Mouse (Mus musculus) testis, adult 10 weeks (tissue): Measurements from ENCODE around the gene Arhgap33. TPM values are rescaled to one million over a fixed set of nuclear protein-coding genes. Genes with fewer than 3 reads are reported as not detected.

Experiments
- polyA plus RNA-seq: library from polyadenylated mRNA; stranded (reverse); fragments of 350-450 nt; fragmentation: Illumina TruSeq; extraction: RNeasy Lipid Tissue Mini Kit (QIAGEN cat#74804); gene quantifications from one replicate; pipeline ENCODE4 v1.2.3, GENCODE M21; 2014; ENCODE audit warnings: low read depth, low replicate concordance

Arhgap33 gene
- 4.2 TPM for polyA plus RNA-seq

DNA sequence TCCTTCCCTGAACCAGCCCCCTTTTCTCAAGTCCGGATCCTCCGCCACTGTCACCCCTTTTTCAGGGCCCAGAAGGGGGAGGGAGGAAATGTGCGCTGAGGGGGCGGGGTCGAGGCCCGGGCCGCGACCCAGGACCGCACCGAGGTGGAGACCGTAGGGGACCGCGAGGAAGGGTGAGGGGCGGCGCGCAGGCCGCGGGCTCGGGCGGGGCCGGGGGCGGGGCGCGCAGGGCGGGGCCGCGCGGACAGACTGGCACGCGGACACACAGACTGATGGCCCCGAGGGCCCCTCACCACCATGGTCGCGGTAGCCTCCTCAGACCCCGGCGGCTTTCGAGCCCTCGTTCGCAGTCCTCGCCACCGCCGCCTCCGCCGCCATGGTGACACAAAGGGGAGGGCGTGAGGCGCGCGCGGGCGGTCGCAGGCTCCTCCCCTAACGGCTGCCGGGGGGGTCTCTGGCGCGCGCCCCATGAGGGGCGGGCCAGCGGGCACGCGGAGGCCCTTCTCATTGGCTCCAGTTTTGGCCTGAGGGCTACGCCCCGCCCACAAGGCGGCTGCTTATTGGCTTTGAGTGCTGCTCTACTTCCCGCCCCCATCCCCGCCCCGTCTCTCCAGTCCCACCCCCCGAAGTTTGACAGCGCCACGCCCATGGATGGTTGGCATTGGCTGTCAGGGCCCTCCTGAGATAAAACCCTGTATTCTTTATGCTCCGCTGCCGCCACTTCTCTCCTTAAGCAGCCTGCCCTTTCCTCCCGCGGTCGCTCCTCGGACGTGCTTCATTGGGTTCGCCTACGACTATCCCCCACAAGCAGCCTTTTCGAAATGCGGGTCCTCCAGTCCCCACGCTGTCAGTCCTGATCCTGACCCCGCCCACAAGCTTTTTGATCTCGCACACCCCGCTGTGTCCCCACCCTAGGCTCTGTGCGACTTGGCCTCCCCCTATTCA, at the start of gene Arhgap33:
Gene Arhgap33, minus strand, starts transcription at position 428 of the 945 bp plus-strand sequence.

DNA sequence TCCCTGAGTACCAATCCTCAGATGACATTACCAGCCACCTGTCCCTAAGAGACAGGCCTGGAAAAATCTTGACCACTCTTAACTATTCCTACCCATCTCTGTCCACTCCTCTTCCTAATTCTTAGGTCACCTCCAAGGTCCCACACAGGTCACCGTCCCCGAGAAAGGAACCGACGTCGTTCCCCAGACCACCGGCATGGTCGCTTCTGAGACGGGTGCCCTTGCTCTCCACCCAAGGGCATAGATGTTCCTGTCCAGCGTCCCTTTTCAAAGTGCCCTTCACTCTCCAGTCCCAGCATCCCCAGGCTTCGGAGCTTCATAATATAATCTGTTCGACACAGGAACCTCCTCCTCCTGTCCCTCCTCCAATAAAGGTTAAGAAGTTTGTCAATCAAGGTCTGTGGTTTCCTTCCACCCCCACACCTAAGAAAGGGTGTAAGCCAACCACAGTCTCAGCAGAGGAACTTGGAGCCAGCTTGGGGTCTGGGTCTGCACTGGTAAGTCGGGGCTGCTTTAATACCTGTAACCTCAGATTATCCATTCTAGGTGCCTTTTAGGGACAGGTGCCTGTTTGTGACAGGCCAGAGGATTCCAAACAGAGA, 30.2 kb upstream of the Arhgap33 start, which contains the start of gene Igflr1:
Gene Igflr1, plus strand, starts transcription at position 458 of the 602 bp plus-strand sequence.

DNA sequence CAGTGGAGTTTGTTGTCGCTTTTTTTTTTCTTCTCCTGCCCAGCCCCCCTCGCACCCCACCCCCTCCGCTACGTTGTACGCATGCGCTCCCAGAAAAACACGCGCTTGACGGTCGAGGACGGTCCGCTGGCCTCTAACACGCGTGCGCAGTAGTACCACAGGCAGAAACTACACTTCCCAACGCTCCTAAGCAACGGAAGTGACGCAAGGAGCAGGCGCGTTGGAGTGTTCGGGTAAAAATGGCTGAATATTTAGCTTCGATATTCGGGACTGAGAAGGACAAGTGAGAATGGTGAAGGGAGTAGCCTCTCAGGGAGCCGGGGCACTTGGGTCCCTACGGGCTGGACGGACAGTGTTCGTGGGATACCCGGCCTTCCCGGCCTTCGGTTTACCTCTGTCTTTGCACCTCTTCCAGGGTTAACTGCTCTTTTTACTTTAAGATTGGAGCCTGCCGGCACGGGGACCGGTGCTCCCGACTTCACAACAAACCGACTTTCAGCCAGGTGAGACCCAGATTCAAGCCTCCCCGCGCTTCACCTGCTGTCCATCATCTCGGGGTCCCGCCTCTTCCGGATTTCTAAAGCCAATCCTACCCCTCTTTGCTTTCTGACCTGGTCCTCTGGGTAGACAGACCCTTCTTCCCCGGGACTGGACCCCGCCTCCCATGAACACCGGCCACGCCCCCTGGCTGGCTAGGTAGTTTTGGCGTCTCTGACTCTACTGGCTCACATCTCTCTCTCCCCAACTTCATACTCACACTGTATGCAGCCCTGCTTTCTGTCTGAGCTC, 28.5 kb upstream of the Arhgap33 start, which contains the start of the genes U2af1l4, Gm49396 and Psenen:
Gene U2af1l4, plus strand, starts transcription at position 185 of the 789 bp plus-strand sequence.
Gene Gm49396, plus strand, starts transcription at position 228 of the 789 bp plus-strand sequence.
Gene Psenen, minus strand, starts transcription at position 511 of the 789 bp plus-strand sequence.

DNA sequence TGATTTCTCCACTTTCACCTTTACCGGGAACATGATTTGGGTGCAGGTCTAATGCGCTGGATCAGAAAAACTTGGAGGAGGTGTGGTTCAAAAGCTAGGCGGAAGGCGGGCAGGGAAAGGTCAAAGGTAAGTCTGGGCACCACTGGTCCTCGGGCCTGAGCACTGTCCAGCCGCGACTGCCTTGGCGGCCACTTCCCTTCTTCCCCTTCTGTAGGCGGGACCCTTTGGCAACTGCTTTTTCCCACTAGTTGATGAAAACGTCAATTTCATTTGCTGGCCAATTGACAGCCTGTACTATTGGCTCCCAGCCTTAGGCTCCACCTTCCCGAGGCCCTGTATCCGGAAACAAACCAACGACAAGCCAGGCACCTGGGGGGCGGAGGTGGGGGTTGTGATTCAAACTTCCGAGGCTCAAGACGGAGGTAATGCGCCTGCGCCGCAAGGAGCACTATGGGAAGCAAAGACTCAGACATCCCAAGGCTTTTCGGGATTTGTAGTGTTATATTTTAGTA, 24.6 kb upstream of the Arhgap33 start, which contains the start of gene Lin37:
Gene Lin37, minus strand, starts transcription at position 396 of the 512 bp plus-strand sequence.

DNA sequence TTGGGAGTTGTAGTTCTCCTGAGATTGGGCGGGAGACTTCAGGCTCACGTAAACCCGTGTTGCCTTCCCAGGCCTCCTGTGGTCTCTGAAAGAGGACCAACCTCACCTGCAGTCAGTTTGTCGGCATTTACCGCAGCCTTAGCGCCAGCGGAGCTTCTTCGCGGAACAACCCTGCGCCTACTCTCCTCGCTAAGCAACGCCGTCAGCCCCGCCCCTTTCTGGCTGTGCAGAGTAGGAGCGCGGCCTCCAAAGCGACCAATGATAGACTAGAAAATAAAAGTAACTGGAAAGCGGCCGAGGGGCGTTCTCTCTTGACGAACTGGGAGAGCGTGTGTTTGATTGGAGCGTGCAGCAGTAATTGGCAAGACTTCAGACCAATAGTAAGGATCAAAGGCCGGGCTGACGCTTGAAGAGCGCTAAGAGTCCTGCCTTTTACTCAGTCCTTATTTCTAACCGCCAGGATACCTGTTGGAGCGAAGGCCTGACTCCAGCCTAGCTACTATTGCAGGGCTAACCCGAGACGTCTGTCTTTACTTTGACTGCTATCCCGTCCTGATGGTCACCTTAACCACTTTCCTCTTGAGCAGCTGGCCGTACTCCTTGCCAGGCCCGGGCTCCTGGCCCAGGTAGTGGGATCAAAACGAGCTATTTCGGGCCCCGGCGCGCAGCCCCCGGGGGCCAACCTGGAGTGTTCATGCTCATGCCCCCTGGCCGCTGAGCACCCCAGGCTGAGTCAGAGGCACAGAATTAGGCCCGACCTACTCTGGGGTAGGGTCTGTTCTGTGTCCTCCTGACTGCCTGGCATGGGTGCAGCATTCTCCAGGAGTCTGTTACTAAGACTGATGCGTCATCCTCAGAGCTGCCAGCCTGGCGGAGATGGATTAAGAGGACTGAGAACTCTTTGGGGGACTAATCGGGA, 17.5 kb upstream of the Arhgap33 start, which contains the start of the genes Hspb6 and Proser3:
Gene Hspb6, plus strand, starts transcription at position 77 of the 919 bp plus-strand sequence.
Gene Proser3, minus strand, starts transcription at position 198 of the 919 bp plus-strand sequence.

DNA sequence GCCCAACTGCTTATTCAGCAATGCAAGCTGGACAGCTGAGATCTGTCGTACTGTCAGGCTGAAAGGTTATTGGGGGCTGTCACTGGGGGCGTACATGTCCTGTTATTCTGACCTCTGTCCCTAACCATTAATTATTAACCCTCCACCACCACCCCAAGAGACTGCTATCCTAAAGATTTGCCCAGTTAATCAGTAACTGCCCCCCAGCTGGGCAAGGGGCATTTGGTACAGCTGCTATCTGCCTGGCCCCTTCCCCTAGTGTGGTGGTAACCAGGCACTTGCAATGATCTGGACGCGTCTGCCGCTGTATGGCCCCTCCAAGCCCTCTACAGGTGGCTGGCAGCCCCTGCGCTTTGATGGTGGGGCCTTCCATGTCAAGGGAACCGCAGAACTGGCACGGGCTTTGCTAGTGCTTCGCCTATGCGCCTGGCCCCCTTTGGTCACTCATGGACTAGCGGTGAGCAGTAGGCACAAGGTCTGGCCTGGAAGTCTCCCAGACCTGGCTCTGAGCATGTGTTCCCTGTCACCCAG, 41.4 kb downstream of the Arhgap33 start, which contains the start of gene Prodh2:
Gene Prodh2, plus strand, starts transcription at position 222 of the 531 bp plus-strand sequence.

Other genes with a start within 250 kb of the Arhgap33 start
- gene Clip3, start 243.3 kb downstream of the Arhgap33 start, polyA plus RNA-seq, result 9.1 TPM
- 1.8 TPM for gene Alkbh6, start 226.3 kb downstream of the Arhgap33 start, polyA plus RNA-seq
- gene Syne4, start 220.3 kb downstream of the Arhgap33 start, polyA plus RNA-seq, result 0.78 TPM
- 0.57 TPM for gene E130208F15Rik, start 213.3 kb downstream of the Arhgap33 start, polyA plus RNA-seq
- gene Sdhaf1, start 211.2 kb downstream of the Arhgap33 start, polyA plus RNA-seq, result 2.2 TPM
- gene Lrfn3, start 172.3 kb downstream of the Arhgap33 start, polyA plus RNA-seq, result not detected
- not detected for gene Tyrobp, start 121.3 kb downstream of the Arhgap33 start, polyA plus RNA-seq
- not detected for gene Hcst, start 115.2 kb downstream of the Arhgap33 start, polyA plus RNA-seq
- gene Nfkbid, start 113.3 kb downstream of the Arhgap33 start, polyA plus RNA-seq, result 0.10 TPM
- gene Aplp1, start 89.5 kb downstream of the Arhgap33 start, polyA plus RNA-seq, result 1.3 TPM
- gene Kirrel2, start 77.4 kb downstream of the Arhgap33 start, polyA plus RNA-seq, result not detected
- gene Nphs1, start 76.7 kb downstream of the Arhgap33 start, polyA plus RNA-seq, result 0.07 TPM
- gene Prodh2, start 41.4 kb downstream of the Arhgap33 start, polyA plus RNA-seq, result not detected
- 35.8 TPM for gene Hspb6, start 17.1 kb upstream of the Arhgap33 start, polyA plus RNA-seq
- gene Proser3, start 17.2 kb upstream of the Arhgap33 start, polyA plus RNA-seq, result 5.3 TPM
- gene Lin37, start 24.8 kb upstream of the Arhgap33 start, polyA plus RNA-seq, result 9.7 TPM
- 13.3 TPM for gene U2af1l4, start 28.2 kb upstream of the Arhgap33 start, polyA plus RNA-seq
- 0.97 TPM for gene Gm49396, start 28.3 kb upstream of the Arhgap33 start, polyA plus RNA-seq
- 22.6 TPM for gene Psenen, start 28.6 kb upstream of the Arhgap33 start, polyA plus RNA-seq
- not detected for gene Igflr1, start 30.4 kb upstream of the Arhgap33 start, polyA plus RNA-seq
- 7.6 TPM for gene Kmt2b, start 53.7 kb upstream of the Arhgap33 start, polyA plus RNA-seq
- 21.3 TPM for gene Zbtb32, start 63.8 kb upstream of the Arhgap33 start, polyA plus RNA-seq
- gene Upk1a, start 77.8 kb upstream of the Arhgap33 start, polyA plus RNA-seq, result not detected
- 113 TPM for gene Cox6b1, start 91.1 kb upstream of the Arhgap33 start, polyA plus RNA-seq
- not detected for gene Etv2, start 100.8 kb upstream of the Arhgap33 start, polyA plus RNA-seq
- 0.29 TPM for gene Rbm42, start 115.3 kb upstream of the Arhgap33 start, polyA plus RNA-seq
- 7.4 TPM for gene Haus5, start 129.9 kb upstream of the Arhgap33 start, polyA plus RNA-seq
- gene Pmis2, start 136.5 kb upstream of the Arhgap33 start, polyA plus RNA-seq, result 380 TPM
- gene 2200002J24Rik, start 163.9 kb upstream of the Arhgap33 start, polyA plus RNA-seq, result 6.8 TPM
- gene Atp4a, start 177.1 kb upstream of the Arhgap33 start, polyA plus RNA-seq, result 0.25 TPM
- 14.5 TPM for gene Tmem147, start 194.5 kb upstream of the Arhgap33 start, polyA plus RNA-seq
- 629 TPM for gene Gapdhs, start 208.6 kb upstream of the Arhgap33 start, polyA plus RNA-seq
- 0.59 TPM for gene Sbsn, start 216.4 kb upstream of the Arhgap33 start, polyA plus RNA-seq
- gene Dmkn, start 228.7 kb upstream of the Arhgap33 start, polyA plus RNA-seq, result 5.9 TPM